Mouse (Mus musculus): Measurements from ENCODE around the gene Rft1.

- no peak for TF ChIP-seq CTCF (IDR thresholded peaks at IDR 0.05; ENCODE audit: extremely low read depth, insufficient read depth, low read length)
- no peak for TF ChIP-seq POLR2A (IDR thresholded peaks at IDR 0.05; ENCODE audit: extremely low read depth, insufficient read depth, low read length)
These were observed 43.9 kb upstream of the Rft1 start for GRCm38 (mm10) chr14:30610304-30610703.

Measured in cortical plate, adult 2 months (tissue).